Mouse (Mus musculus) thymus, adult 2 months (tissue): ENCODE results near the gene Pacs2.
A peak's percentile ranks its signal among the peaks of the same experiment; 100 is the strongest.

Experiments used
- CTCF ChIP-seq: fragments of 200-500 bp; IDR thresholded peaks from 2 replicates; pipeline ENCODE4 v1.5.1; 2012; ENCODE audit warnings: mild to moderate bottlenecking, control low read depth, low read length, moderate library complexity, borderline replicate concordance; ENCODE audit not compliant: control insufficient read depth, poor library complexity, insufficient read depth; ENCODE audit errors: extremely low read depth
- POLR2A ChIP-seq: fragments of 200-500 bp; IDR thresholded peaks from 2 replicates; pipeline ENCODE4 v1.6.1; 2012; ENCODE audit warnings: mild to moderate bottlenecking, low read length, control low read depth, moderate library complexity; ENCODE audit not compliant: control insufficient read depth, poor library complexity, insufficient read depth; ENCODE audit errors: extremely low read depth

DNA sequence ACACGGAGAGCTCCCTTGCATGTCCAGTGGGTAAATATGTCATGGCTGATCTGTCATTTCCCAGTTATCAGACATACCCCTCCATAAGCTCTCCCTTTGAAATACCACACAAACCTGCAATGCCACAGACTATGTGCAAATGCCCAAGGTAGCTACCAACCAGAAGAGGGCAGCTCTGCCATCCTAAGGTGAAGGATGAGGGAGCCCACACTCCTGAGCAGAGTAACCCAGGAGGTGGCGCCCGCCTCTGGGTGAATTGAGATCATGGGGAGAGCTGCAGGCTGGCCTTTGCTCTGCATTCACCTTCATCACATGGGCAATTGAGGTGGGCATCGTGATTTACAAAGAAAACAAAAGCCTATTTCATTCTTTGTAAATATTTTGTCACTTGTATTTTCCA, 9.3 kb upstream of the Pacs2 start:
- TF ChIP-seq CTCF (peak; percentile 81; the same call in 1 of the 2 replicates), POLR2A (no peak)
